ENCODE assay signal across 8 mouse cellular contexts in the genomic region with DNA sequence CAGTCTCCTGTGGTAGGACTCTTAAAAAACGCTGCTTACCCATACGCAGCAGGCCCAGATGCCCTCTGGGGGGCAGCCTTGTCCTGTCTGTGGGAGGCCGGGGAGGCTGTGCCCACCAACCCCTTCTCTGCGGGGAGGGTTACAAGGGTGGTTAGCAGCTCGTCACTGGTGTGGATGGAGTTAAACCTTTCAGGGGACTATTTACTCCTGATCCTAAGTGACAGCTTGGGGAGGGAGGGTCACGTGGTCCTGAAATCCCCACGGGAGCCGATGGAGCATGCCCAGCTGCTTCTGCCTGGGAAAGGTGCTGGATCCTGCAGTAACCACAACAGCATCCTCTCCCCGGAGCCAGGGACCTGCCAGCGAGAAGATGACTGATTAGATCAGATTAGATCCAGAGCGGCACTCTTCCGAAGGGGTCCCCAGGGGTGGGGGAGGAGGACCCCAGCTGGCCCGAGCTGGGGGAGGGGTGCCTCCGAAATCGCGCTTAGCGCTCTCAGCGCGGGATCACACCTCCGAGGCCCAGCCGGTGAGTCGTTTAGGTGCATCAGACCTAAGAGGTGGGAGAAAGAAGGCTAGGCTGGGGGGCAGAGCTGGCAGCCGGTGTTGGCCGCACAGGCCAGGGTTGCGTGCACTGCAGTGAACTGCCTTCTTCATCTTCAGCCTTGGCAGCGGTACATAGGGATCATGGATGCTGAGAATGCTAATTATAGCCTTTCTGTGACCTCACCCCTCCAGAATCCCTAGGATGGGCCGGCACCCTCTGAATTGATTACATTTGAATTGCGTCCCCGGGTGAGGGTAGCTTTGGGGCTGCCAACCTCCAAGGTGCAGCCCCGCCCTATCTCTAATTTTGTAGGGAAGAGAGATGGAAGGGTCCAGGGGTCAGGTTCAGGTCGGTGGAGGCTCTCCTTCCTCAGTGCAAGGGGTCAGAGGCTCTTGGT. TPM values are rescaled to one million over a fixed set of nuclear protein-coding genes. Genes with fewer than 3 reads are reported as not detected.
A peak's percentile ranks its signal among the peaks of the same experiment; 100 is the strongest.
DNase-seq lines count a peak whose midpoint lies in the region; ATAC-seq and TF ChIP-seq lines count a peak whose summit lies in the region.

No protein-coding gene starts in this region.

- H3K4me1 ChIP-seq in embryonic facial prominence, embryonic 11.5 days (ENCODE audit: control insufficient read depth, insufficient read depth, low read length), result no peaks in the 10 kb centered on the region; the same call in 1 of the 2 replicates
- 0 out of 2 replicates have a peak, but pooled peaks cover 1% of the 10 kb centered on the region for H3K4me1 ChIP-seq in heart, adult 2 months (ENCODE audit: control insufficient read depth, insufficient read depth, low read length)
- peaks cover 24% of the 10 kb centered on the region for H3K4me1 ChIP-seq in limb, embryonic 12.5 days (replicated peaks)
- peaks cover 13% of the 10 kb centered on the region; the same call in 1 of the 2 replicates for H3K4me1 ChIP-seq in midbrain, embryonic 14.5 days (ENCODE audit: control insufficient read depth, insufficient read depth, low read length)
- peaks cover 28% of the 10 kb centered on the region for H3K4me1 ChIP-seq in stomach, embryonic 15.5 days

- H3K4me2 ChIP-seq in embryonic facial prominence, embryonic 11.5 days (ENCODE audit: low read depth, low read length), result peak overlapping the region; percentile 64
- H3K4me2 ChIP-seq in limb, embryonic 12.5 days, result peak overlapping the region; percentile 82
- peak overlapping the region; percentile 87 for H3K4me2 ChIP-seq in midbrain, embryonic 14.5 days (ENCODE audit: low read length)
- H3K4me2 ChIP-seq in stomach, embryonic 15.5 days, result peak overlapping the region; percentile 85

- under 1% methylated on average over 31 of the region's 31 CpGs for WGBS in embryonic facial prominence, embryonic 11.5 days
- 1% methylated on average over 31 of the region's 31 CpGs for WGBS in heart, adult 2 months
- under 1% methylated on average over 31 of the region's 31 CpGs for WGBS in limb, embryonic 12.5 days
- WGBS in midbrain, embryonic 14.5 days, result under 1% methylated on average over 31 of the region's 31 CpGs
- 1% methylated on average over 31 of the region's 31 CpGs for WGBS in stomach, embryonic 15.5 days

- H3K79me2 ChIP-seq in heart, adult 2 months (replicated peaks; ENCODE audit: control insufficient read depth, insufficient read depth, low read length), result no peaks in the 10 kb centered on the region

- TF ChIP-seq CTCF in heart, adult 2 months (IDR thresholded peaks at IDR 0.05), result peak; percentile 98; the same call in 1 of the 2 replicates

- H3K4me3 ChIP-seq in embryonic facial prominence, embryonic 11.5 days (ENCODE audit: low read depth, low read length), result peak overlapping the region; percentile 46
- H3K4me3 ChIP-seq in heart, adult 2 months, result peak overlapping the region; percentile 45
- peak overlapping the region; percentile 41 for H3K4me3 ChIP-seq in limb, embryonic 12.5 days (replicated peaks)
- H3K4me3 ChIP-seq in midbrain, embryonic 14.5 days (replicated peaks; ENCODE audit: low read depth, low read length), result peak overlapping the region; percentile 78
- peak overlapping the region; percentile 41 for H3K4me3 ChIP-seq in stomach, embryonic 15.5 days (replicated peaks)

- intact Hi-C loops in heart, adult 2 months (cut with DNase I), result loop anchor here (1.0 to 5.0 kb wide), 3 partner anchors 46 to 126 kb away; no protein-coding TSS in a partner anchor

- H3K27me3 ChIP-seq in embryonic facial prominence, embryonic 11.5 days (ENCODE audit: control insufficient read depth, insufficient read depth, low read length), result peaks cover 15% of the 10 kb centered on the region
- H3K27me3 ChIP-seq in heart, adult 2 months (ENCODE audit: control insufficient read depth, insufficient read depth, low read length), result no peaks in the 10 kb centered on the region
- H3K27me3 ChIP-seq in limb, embryonic 12.5 days, result peaks cover 44% of the 10 kb centered on the region
- no peaks in the 10 kb centered on the region for H3K27me3 ChIP-seq in midbrain, embryonic 14.5 days (ENCODE audit: control insufficient read depth, insufficient read depth, low read length)
- H3K27me3 ChIP-seq in stomach, embryonic 15.5 days (replicated peaks), result peaks cover 16% of the 10 kb centered on the region; the same call in 1 of the 2 replicates

- no peak overlapping the region for H3K27ac ChIP-seq in embryonic facial prominence, embryonic 11.5 days (replicated peaks; ENCODE audit: low read depth, low read length)
- peak overlapping the region; percentile 47 for H3K27ac ChIP-seq in heart, adult 2 months
- no peak overlapping the region for H3K27ac ChIP-seq in limb, embryonic 12.5 days
- H3K27ac ChIP-seq in midbrain, embryonic 14.5 days (replicated peaks; ENCODE audit: low read depth, low read length), result peak overlapping the region; percentile 98
- no peak overlapping the region; the same call in 1 of the 2 replicates for H3K27ac ChIP-seq in stomach, embryonic 15.5 days

- no peaks in the 10 kb centered on the region for H3K36me3 ChIP-seq in embryonic facial prominence, embryonic 11.5 days (replicated peaks; ENCODE audit: control insufficient read depth, insufficient read depth, low read depth, low read length)
- H3K36me3 ChIP-seq in heart, adult 2 months (ENCODE audit: control insufficient read depth, insufficient read depth, low read length), result no peaks in the 10 kb centered on the region
- no peaks in the 10 kb centered on the region for H3K36me3 ChIP-seq in limb, embryonic 12.5 days
- no peaks in the 10 kb centered on the region for H3K36me3 ChIP-seq in midbrain, embryonic 14.5 days (ENCODE audit: control insufficient read depth, insufficient read depth, low read length)
- no peaks in the 10 kb centered on the region for H3K36me3 ChIP-seq in stomach, embryonic 15.5 days

- no peaks in the 10 kb centered on the region for H3K9me3 ChIP-seq in embryonic facial prominence, embryonic 11.5 days (replicated peaks; ENCODE audit: control insufficient read depth, low read length)
- H3K9me3 ChIP-seq in limb, embryonic 12.5 days, result no peaks in the 10 kb centered on the region
- no peaks in the 10 kb centered on the region for H3K9me3 ChIP-seq in midbrain, embryonic 14.5 days (ENCODE audit: control insufficient read depth, low read length)
- H3K9me3 ChIP-seq in stomach, embryonic 15.5 days, result no peaks in the 10 kb centered on the region

- peak overlapping the region; percentile 26 for H3K9ac ChIP-seq in embryonic facial prominence, embryonic 11.5 days (replicated peaks; ENCODE audit: low read length)
- peak overlapping the region; percentile 20 for H3K9ac ChIP-seq in heart, adult 2 months (ENCODE audit: low read depth, low read length)
- peak overlapping the region; percentile 60 for H3K9ac ChIP-seq in limb, embryonic 12.5 days (replicated peaks)
- H3K9ac ChIP-seq in midbrain, embryonic 14.5 days (replicated peaks; ENCODE audit: low read length), result peak overlapping the region; percentile 83
- H3K9ac ChIP-seq in stomach, embryonic 15.5 days, result 0 out of 2 replicates have a peak overlapping the region, but pooled peaks have one; percentile 2

- ATAC-seq in embryonic facial prominence, embryonic 11.5 days (replicated peaks; ENCODE audit: insufficient number of reproducible peaks, low FRiP score, low TSS enrichment, low read depth), result peak; percentile 78
- peak; percentile 56 for ATAC-seq in limb, embryonic 12.5 days (ENCODE audit: insufficient number of reproducible peaks, insufficient read depth, low FRiP score, low TSS enrichment, low read depth)
- peak; percentile 88 for ATAC-seq in midbrain, embryonic 14.5 days (ENCODE audit: low FRiP score, low TSS enrichment)
- peak; percentile 70 for ATAC-seq in stomach, embryonic 15.5 days (ENCODE audit: insufficient read depth, low FRiP score, low read depth)

- TF ChIP-seq EP300 in heart, adult 2 months (IDR thresholded peaks at IDR 0.05; ENCODE audit: insufficient read depth, low read depth, low read length), result peak; percentile 68; the same call in 1 of the 2 replicates

- peak; percentile 38 to 68 for DNase-seq in urinary bladder, adult 18-20 months (ENCODE audit: low spot score in 2 of 2)
- no peak for DNase-seq in urinary bladder, postnatal 10 days (ENCODE audit: low spot score)
- peak; percentile 88 for DNase-seq in embryonic facial prominence, embryonic 11.5 days (ENCODE audit: low spot score)
- DNase-seq in heart, adult 2 months, result peak; percentile 75 to 84
- DNase-seq in kidney, adult 8-10 months, result peak; percentile 53 to 72
- DNase-seq in midbrain, embryonic 14.5 days, result peak; percentile 96

- no peak for TF ChIP-seq POLR2A in heart, adult 2 months (IDR thresholded peaks at IDR 0.05; ENCODE audit: insufficient read depth, low read depth, low read length)

RNA-seq across cellular contexts. Expression of gene Plekha6, which starts 17.3 kb away (rescaled TPM):
- 2.0 and 2.8 TPM in 2 replicates for polyA plus RNA-seq in embryonic facial prominence, embryonic 11.5 days (2014; fragmentation: Nextera tagmentation; extraction: Ambion mirVana)
- 10 to 100 TPM; 51.0 to 67.5 TPM for total RNA-seq in heart, adult 2 months (2021)
- polyA plus RNA-seq in heart, adult 2 months (2012; rRNA removed), result 55.2 and 81.4 TPM in 2 replicates
- polyA plus RNA-seq in limb, embryonic 12.5 days (2016; fragmentation: Nextera tagmentation; extraction: Ambion mirVana), result 1.6 and 2.5 TPM in 2 replicates
- polyA plus RNA-seq in midbrain, embryonic 14.5 days (2014; fragmentation: Nextera tagmentation; extraction: Ambion mirVana), result 18.4 and 25.4 TPM in 2 replicates
- 16.5 and 17.4 TPM in 2 replicates for polyA plus RNA-seq in stomach, embryonic 15.5 days (2015; fragmentation: Nextera tagmentation; extraction: Ambion mirVana)

RNA-seq across cellular contexts. Expression of gene Ppp1r15b, which starts 50.4 kb away (rescaled TPM):
- 41.5 and 42.1 TPM in 2 replicates for polyA plus RNA-seq in embryonic facial prominence, embryonic 11.5 days (2014; fragmentation: Nextera tagmentation; extraction: Ambion mirVana)
- 10 to 100 TPM; 21.5 to 22.8 TPM for total RNA-seq in heart, adult 2 months (2021)
- 8.6 and 12.8 TPM in 2 replicates for polyA plus RNA-seq in heart, adult 2 months (2012; rRNA removed)
- polyA plus RNA-seq in limb, embryonic 12.5 days (2016; fragmentation: Nextera tagmentation; extraction: Ambion mirVana), result 41.9 and 46.9 TPM in 2 replicates
- polyA plus RNA-seq in midbrain, embryonic 14.5 days (2014; fragmentation: Nextera tagmentation; extraction: Ambion mirVana), result 18.1 and 36.2 TPM in 2 replicates
- 39.3 and 47.8 TPM in 2 replicates for polyA plus RNA-seq in stomach, embryonic 15.5 days (2015; fragmentation: Nextera tagmentation; extraction: Ambion mirVana)

Comparison
In these comparisons a context has a peak if more than half of its experiments do, and no peak if none do; other contexts are left out.
1. H3K27ac ChIP-seq: peak in heart, adult 2 months (single experiment) and midbrain, embryonic 14.5 days (single experiment); none in embryonic facial prominence, embryonic 11.5 days (single experiment), limb, embryonic 12.5 days (single experiment) and stomach, embryonic 15.5 days (single experiment).
2. H3K9ac ChIP-seq: peak in every context shown above with its lines; median percentile 83 in midbrain, embryonic 14.5 days; 60 in limb, embryonic 12.5 days; 26 in embryonic facial prominence, embryonic 11.5 days; 20 in heart, adult 2 months; 2 in stomach, embryonic 15.5 days.
3. Peak in every context shown above with its lines, with median percentiles within 50 percentile points of each other: ATAC-seq, H3K4me2 ChIP-seq and H3K4me3 ChIP-seq.